Mouse (Mus musculus) MEL (cell line): ENCODE measurements at regions not wholly inside any gene's neighbourhood (a gene's known extent, or its start where the extent isn't known, plus 50 kb on each side); places are given as distances from the start of the nearest gene placed in this dataset.

Source experiments
- CTCF ChIP-seq, 3 experiments: IDR thresholded peaks in 2 of 3; conservative IDR thresholded peaks in 1 of 3; 2 replicates each; pipeline ENCODE4 v1.5.1; 2011 to 2012; ENCODE audit warnings: low read length in 3 of 3, low read depth in 2 of 3, mild to moderate bottlenecking in 2 of 3, improper control_type of control experiment in 1 of 3, inconsistent platforms in 1 of 3, mixed read lengths in 1 of 3, moderate library complexity in 1 of 3; ENCODE audit not compliant: control insufficient read depth in 1 of 3, insufficient read depth in 1 of 3, poor library complexity in 1 of 3, severe bottlenecking in 1 of 3
- EP300 ChIP-seq, 2 experiments: IDR thresholded peaks; 2 replicates each; pipeline ENCODE4 v1.6.1; 2011; ENCODE audit warnings: improper control_type of control experiment in 2 of 2, low read length in 2 of 2, low read depth in 1 of 2, mild to moderate bottlenecking in 1 of 2
- MAX ChIP-seq: IDR thresholded peaks from 2 replicates; pipeline ENCODE4 v1.6.1; 2011; ENCODE audit warnings: low read length, improper control_type of control experiment
- MEF2A ChIP-seq: IDR thresholded peaks from 2 replicates; pipeline ENCODE4 v1.6.1; 2014; ENCODE audit warnings: low read depth, mild to moderate bottlenecking, inconsistent platforms, low read length, improper control_type of control experiment; ENCODE audit not compliant: poor library complexity, insufficient replicate concordance, severe bottlenecking; ENCODE audit errors: extremely low read depth
- MYC ChIP-seq: IDR thresholded peaks from 2 replicates; pipeline ENCODE4 v1.6.1; 2011; ENCODE audit warnings: low read depth, mild to moderate bottlenecking, low read length, improper control_type of control experiment, moderate library complexity
- POLR2A ChIP-seq, 2 experiments: IDR thresholded peaks; 2 replicates each; pipeline ENCODE4 v1.6.1; 2011 to 2012; ENCODE audit warnings: low read length in 2 of 2, mild to moderate bottlenecking in 2 of 2, control low read depth in 1 of 2, improper control_type of control experiment in 1 of 2, low read depth in 1 of 2, moderate library complexity in 1 of 2; ENCODE audit not compliant: control insufficient read depth in 1 of 2, insufficient read depth in 1 of 2, poor library complexity in 1 of 2
- RAD21 ChIP-seq: IDR thresholded peaks from 2 replicates; pipeline ENCODE4 v1.6.1; 2011; ENCODE audit warnings: mild to moderate bottlenecking, low read depth, low read length, improper control_type of control experiment
- RCOR1 ChIP-seq: IDR thresholded peaks from 2 replicates; pipeline ENCODE4 v1.6.1; 2012; ENCODE audit warnings: low read depth, mild to moderate bottlenecking, inconsistent platforms, low read length, improper control_type of control experiment
- TBP ChIP-seq: IDR thresholded peaks from 2 replicates; pipeline ENCODE4 v1.8.0; 2011; ENCODE audit warnings: low read depth, low read length, improper control_type of control experiment
- USF1 ChIP-seq: IDR thresholded peaks from 2 replicates; pipeline ENCODE4 v1.6.1; 2014; ENCODE audit warnings: low read depth, mild to moderate bottlenecking, inconsistent platforms, low read length, improper control_type of control experiment, moderate library complexity

DNA sequence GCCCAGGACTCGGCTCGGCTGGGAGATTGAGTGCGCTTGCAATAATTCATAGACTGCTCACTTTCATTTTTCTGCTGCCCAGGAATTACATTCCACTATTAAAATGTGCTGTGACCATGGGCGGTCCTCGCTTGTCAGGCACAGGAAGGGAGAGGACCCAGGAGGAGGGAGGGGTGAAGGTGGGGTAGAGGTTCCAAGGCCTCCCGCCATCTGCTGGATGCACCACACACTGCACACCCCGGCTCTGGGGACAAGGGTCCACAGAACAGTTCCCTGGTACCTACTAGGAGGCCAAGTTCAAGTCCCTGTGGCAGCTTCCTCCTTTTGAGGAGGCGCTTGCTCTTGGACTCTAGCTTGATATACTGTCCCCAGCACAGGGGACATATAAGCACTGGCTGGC lies 83.8 kb upstream of the Nkx1-1 start:
- TF ChIP-seq CTCF (IDR thresholded peaks at IDR 0.05 in 2 of 3, conservative IDR thresholded peaks at IDR 0.05 in 1 of 3; ENCODE audit: control insufficient read depth in 1 of 3, insufficient read depth in 1 of 3, low read depth in 2 of 3, low read length in 3 of 3, poor library complexity in 1 of 3, severe bottlenecking in 1 of 3) = no peak; a peak in 1 of 6 replicates
- TF ChIP-seq POLR2A (IDR thresholded peaks at IDR 0.05; ENCODE audit: control insufficient read depth in 1 of 2, insufficient read depth in 1 of 2, low read depth in 1 of 2, low read length in 2 of 2, poor library complexity in 1 of 2) = no peak
- no peak for TF ChIP-seq MEF2A
- TF ChIP-seq EP300 (IDR thresholded peaks at IDR 0.05; ENCODE audit: low read depth in 1 of 2, low read length in 2 of 2) = no peak
- no peak for TF ChIP-seq MAX
- no peak for TF ChIP-seq MYC
- TF ChIP-seq TBP = no peak
- no peak for TF ChIP-seq USF1
- no peak for TF ChIP-seq RAD21
- TF ChIP-seq RCOR1 = no peak
